Mouse (Mus musculus) left cerebral cortex, adult 2 months (tissue): Measurements from ENCODE around the gene H2-Q2. TPM values are rescaled to one million over a fixed set of nuclear protein-coding genes. Genes with fewer than 3 reads are reported as not detected.
"Not testable (repeated sequence)": the region's sequence is repeated elsewhere in the genome, so short reads cannot be mapped to it uniquely, and the experiment has no call there.

Source experiments
- DNase-seq, 2 experiments: peaks; one replicate each; pipeline ENCODE4 v3.0.0; 2021 to 2022; ENCODE audit warnings: low spot score in 2 of 2, mixed read lengths in 1 of 2; ENCODE audit errors: extremely low spot score in 1 of 2
- H3K27ac ChIP-seq: fragments of 200-600 bp; 2 replicates; pipeline ENCODE4 v1.8.1; 2022
- H3K4me3 ChIP-seq: fragments of 200-600 bp; 2 replicates; pipeline ENCODE4 v1.8.1; 2022
- CTCF ChIP-seq: fragments of 200-600 bp; IDR thresholded peaks from 2 replicates; pipeline ENCODE4 v1.8.1; 2022; ENCODE audit warnings: antibody characterized with exemption, mild to moderate bottlenecking, moderate library complexity
- intact Hi-C: fragments of 180-260 bp; cut with DNase I; formaldehyde crosslinking; loops from one replicate; pipeline ENCODE4 v1.15.1; 2025
- long read RNA-seq, 2 experiments: library from polyadenylated mRNA; stranded (forward); transcript quantifications; one replicate each; pipeline ENCODE4 v2.0.0; 2021; ENCODE audit warnings: borderline mapping rate in 2 of 2
- total RNA-seq, 2 experiments: library from RNA; stranded (reverse); gene quantifications; 2 replicates each; pipeline ENCODE4 v1.2.3; 2021

The H2-Q2 gene
- 1 to 10 TPM in 1 of 2 experiments, under 1 TPM in 1; 0.54 to 1.1 TPM for total RNA-seq
- long read RNA-seq, experiment 1: 0 reads
- long read RNA-seq, experiment 2, partial matches to known transcripts: 0 of 1 reads
- long read RNA-seq, experiment 2, other reads (novel, unspliced or antisense): 1 of 1 reads

DNA sequence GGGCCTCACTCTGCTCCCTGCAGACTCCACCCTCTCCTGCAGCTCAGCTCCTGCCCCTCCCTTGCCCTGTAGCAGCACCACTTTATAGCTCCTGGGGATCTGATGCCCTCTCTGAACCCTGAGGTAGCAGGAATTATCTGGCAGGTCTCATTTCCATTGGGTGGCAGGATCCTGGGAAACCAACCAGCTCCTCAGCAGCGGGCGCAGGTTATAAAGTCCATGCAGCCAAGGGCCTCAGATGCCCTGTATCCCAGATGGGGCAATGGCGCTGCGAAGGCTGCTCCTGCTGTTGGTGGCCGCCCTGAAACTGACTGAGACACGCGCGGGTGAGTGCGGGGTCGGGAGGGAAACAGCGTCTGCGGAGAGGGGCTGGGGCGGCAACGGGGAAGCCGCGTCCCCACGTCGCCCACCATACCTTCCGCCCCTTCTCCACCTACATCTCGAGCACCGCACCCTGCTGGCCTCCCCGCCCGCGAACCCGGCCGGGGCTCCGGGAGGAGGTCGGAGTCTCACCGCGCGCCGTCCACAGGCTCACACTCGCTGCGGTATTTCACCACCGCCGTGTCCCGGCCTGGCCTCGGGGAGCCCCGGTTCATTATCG lies at the start of gene H2-Q2:
Gene H2-Q2, plus strand, starts transcription at position 172 of the 601 bp plus-strand sequence.
- no peak for DNase-seq
- H3K4me3 ChIP-seq: peak within 1 kb of the TSS; percentile 38
- H3K27ac ChIP-seq: no peak within 1 kb of the TSS
- TF ChIP-seq CTCF: no peak
- intact Hi-C loops: no loop called here

DNA sequence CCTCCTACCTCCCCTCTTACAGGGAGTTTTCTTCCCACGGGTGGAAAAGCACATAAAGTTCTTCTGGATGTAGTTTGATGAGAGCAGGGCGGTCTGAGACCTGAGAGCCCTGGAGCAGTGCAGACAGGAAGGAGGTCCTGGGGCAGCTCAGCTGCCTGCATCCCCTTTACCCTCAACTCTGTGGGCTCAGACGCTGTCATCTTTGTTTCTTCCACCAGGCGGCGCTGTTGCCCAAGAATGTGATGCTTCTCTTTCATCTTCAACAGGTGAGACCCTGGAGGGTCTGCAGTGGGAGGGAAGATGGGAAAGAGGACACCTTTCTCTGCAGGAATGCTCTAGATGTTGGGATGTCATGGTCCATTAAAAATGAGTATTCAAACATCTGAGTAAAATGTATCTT lies 46.2 kb upstream of the H2-Q2 start:
- H3K27ac ChIP-seq, H3K4me3 ChIP-seq, intact Hi-C loops: not testable (repeated sequence)
- DNase-seq: peak; percentile 26 to 56
- TF ChIP-seq CTCF: peak; percentile 67

DNA sequence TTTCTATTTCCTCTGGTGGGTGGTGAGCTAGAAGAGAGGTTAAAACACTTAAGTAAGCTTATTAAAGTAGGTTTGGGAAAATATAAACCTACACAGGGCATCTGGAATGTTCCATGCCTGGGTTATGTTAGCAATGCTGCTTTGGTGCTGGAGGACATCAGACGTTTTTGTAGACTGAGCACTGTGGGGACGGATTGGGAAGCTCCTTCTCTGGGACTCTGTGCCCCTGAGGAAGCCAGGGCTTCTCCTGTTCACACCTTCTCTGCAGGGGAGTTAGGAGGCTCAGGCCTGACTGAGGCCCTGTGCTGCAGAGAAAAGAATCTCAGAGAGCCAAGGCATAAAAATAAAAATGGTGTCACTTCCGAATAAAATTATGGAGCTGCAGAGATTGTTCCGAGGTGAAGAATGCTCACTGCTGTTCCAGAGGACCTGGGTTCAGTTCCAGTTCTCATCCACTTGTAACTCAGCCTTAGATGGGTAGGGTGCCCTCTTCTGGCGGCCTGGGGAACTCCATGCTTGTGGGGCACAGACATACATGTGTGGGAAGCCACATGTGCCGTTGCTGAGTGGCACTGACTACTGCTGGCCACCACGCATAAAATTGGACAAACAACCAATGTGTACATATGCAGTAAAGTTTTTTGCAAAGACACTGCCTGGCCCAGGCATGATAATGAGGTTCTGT lies 41.6 kb upstream of the H2-Q2 start:
- not testable (repeated sequence) for H3K4me3 ChIP-seq, DNase-seq, H3K27ac ChIP-seq
- intact Hi-C loops: loop anchor here (5.0 kb wide), 1 partner anchor 43 kb away; no protein-coding TSS in a partner anchor

DNA sequence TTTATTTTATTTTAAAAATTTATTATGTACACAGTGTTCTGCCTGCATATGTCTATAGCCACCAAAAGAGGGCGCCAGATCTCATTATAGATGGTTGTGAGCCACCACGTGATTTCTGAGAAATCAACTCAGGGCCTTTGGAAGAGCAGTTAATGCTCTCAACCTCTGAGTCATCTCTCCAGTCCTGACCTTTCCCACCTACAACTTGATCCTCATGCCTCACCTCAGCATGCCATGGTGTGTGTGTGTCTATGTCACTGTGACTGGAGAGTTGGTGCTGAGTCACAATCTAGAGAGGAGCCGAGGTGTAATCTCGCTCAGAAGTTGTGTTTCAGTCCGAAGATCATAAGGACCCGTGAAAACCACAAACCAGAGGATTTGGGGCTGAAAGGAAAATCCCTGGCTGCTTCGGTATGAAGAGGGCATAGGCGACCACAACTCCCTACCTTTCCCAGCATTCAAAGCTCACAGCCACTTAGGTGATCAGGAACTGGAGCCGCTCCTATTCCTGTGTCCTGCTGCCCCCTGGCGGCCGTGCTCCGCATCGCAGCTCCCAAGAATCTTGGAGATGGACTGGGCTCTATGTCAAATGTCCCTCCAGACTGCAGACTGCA lies 40.3 kb upstream of the H2-Q2 start:
- peak; percentile 77 for TF ChIP-seq CTCF
- no peak overlapping the region for H3K4me3 ChIP-seq
- no peak overlapping the region for H3K27ac ChIP-seq
- intact Hi-C loops: loop anchor here (5.0 kb wide), 1 partner anchor 44 kb away; no protein-coding TSS in a partner anchor
- DNase-seq: peak; percentile 84 to 93

DNA sequence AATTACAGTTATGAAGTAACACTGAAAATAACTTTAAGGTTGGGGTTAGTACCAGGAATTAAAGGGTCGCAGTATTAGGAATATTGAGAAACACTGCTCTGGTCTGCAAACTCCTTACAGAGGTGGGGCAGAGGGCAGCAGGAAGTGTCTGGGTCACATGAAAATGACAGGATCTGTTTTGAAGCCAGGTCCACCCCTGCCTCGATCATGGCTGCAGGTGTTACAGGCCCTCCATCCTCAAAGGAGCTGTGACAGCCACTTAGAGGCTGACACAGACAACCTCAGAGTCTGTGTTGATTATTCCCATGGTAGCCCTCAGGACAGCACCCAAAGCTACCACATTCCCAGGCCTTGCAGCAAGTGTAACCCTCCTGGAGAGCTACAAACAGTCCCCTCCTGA lies 38.8 kb upstream of the H2-Q2 start:
- Histone ChIP-seq H3K27ac (no peak overlapping the region), H3K4me3 (no peak overlapping the region)
- intact Hi-C loops: loop anchor here (5.0 kb wide), 1 partner anchor 46 kb away; no protein-coding TSS in a partner anchor
- no peak for DNase-seq
- no peak for TF ChIP-seq CTCF

DNA sequence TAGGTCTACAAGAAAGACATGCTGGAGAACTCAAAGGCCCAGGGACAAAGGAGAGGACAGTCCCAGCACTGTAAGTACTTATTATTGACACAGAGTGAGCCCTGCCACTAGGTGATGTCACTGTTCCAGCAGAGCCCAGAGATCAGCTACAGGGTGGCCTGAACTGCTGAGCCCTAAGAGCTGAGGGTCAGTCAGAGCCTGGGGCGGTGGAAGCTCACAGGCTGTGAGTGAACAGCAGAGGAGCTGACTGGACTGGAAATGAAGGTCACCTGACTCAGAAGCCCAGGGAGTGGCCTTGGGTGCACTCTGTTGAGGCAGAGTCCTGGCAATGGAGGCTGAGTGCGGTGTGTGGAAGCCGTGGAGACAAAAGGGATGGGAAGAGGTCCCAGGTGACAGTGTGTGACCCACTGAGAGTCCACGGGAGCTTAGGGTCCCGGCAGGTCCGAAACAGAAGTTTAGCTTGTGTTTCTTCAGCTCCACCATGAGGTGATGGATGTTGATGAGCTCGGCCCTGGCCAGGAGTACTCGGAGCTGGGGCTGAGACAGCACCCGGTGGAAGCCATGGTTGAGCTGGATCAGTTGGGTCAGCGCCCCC lies 38.2 kb upstream of the H2-Q2 start:
- no peak overlapping the region for H3K4me3 ChIP-seq
- DNase-seq: no peak
- intact Hi-C loops: loop anchor here (5.0 kb wide), 1 partner anchor 47 kb away; no protein-coding TSS in a partner anchor
- H3K27ac ChIP-seq: no peak overlapping the region
- no peak for TF ChIP-seq CTCF

DNA sequence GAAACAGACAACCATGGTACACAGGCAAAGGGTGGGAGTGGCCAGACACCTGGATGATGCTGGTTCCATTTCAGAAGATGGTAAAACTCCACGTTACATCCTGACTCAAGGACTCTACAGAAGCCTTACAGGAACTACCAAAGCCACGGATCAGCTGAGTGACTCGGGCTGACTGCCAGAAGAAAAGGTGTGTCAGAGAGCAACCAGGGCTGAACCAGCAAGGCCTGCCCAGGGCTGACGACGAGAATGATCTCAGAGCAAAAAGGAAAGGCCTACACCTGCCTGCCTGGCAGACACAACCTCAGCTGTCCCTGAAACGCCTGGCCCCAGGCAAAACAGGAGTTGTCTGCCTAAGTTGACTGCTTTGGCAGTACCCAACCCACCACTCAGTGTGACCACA lies 37.6 kb upstream of the H2-Q2 start:
- no peak for TF ChIP-seq CTCF
- DNase-seq: no peak
- Histone ChIP-seq H3K27ac (no peak overlapping the region), H3K4me3 (no peak overlapping the region)
- intact Hi-C loops: loop anchor here (5.0 kb wide), 1 partner anchor 47 kb away; no protein-coding TSS in a partner anchor

DNA sequence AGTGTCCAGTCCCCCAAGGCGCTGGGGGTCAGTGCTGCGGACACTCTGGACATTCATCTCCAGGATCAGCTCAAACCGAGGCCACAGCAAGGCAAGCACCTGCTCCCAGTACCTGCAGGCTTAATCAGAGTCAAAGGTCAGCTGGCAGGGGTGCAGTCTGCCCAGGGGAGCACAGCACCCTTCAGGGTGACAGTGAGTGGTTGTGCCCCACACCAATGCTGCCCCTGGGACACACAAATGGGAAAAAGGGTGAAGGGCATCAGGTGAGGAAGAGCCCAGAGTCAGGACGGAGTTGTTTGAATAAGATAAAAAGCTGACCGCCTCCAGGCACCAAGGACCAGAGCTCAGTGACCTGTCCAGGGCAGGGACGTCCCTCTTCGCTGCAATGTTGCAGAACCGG lies 37.1 kb upstream of the H2-Q2 start:
- not testable (repeated sequence) for H3K4me3 ChIP-seq, DNase-seq, H3K27ac ChIP-seq
- intact Hi-C loops: loop anchor here (5.0 kb wide), 1 partner anchor 48 kb away; no protein-coding TSS in a partner anchor

DNA sequence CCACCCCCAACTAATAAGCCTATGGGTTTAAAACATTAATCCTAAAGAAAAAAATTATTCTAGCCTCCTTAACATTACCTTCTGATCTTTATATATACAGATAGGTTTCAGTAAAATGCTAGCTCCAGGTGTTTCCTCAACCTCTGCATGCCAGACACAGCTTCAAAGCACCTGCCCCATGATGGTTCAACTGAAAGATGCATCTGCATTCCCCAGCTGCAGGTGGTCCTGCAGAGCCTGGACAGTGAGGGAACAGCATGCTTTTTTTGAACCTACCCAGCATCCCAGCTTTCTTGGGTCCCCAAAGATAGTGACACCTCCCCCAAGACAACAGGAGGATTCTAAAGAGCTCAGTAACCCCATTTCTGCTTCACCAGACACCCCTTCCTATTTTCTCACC lies 23.4 kb upstream of the H2-Q2 start:
- Histone ChIP-seq H3K4me3 (no peak overlapping the region), H3K27ac (no peak overlapping the region)
- no peak for DNase-seq
- no peak for TF ChIP-seq CTCF
- intact Hi-C loops: no loop called here

DNA sequence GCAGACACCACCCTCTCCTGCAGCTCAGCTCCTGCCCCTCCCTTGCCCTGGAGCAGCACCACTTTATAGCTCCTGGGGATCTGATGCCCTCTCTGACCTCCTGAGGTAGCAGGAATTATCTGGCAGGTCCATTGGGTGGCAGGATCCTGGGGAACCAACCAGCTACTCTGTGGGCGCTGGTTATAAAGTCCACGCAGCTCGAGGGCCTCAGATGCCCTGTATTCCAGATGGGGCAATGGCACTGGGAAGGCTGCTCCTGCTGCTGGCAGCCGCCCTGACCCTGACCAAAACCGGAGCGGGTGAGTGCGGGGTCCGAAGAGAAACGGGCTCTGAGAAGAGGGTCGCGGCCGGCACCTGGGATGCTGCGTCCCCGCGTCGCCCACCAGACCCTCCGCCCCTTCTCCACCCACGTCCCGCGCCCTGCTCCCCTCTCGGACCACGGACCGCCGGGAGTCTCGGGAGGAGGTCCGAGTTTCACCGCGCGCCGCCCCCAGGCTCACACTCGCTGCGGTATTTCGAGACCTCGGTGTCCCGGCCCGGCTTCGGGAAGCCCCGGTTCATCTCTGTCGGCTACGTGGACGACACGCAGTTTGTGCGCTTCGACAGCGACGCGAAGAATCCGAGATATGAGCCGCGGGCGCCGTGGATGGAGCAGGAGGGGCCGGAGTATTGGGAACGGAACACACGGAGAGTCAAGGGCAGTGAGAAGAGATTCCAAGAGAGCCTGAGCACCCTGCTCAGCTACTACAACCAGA lies 21.5 kb upstream of the H2-Q2 start, which contains the start of gene H2-Q1:
Gene H2-Q1, plus strand, starts transcription at position 79 of the 755 bp plus-strand sequence.
- Histone ChIP-seq H3K27ac (no peak within 1 kb of the TSS), H3K4me3 (no peak within 1 kb of the TSS)
- intact Hi-C loops: no loop called here
- DNase-seq: no peak
- TF ChIP-seq CTCF: no peak

DNA sequence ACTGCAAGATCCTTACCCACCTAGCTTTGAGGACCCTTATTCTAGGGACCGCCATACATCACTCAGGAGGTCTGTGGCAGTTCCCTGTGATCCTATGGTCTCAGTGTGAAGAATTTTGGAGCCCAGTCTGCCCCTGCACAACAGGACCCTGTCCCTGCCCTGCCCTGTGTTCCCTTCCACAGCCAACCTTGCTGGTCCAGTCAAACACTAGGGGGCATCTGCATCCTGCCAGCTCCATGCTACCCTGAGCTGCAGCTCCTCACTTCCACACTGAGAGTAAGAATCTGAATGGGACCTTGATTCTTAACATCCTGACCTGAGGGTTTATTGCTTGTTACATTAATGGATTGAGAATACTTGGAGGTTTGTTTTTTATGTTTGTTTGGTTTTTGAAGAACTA lies 16.9 kb upstream of the H2-Q2 start:
- H3K27ac ChIP-seq, intact Hi-C loops, H3K4me3 ChIP-seq, DNase-seq: not testable (repeated sequence)
- TF ChIP-seq CTCF: peak; percentile 13

DNA sequence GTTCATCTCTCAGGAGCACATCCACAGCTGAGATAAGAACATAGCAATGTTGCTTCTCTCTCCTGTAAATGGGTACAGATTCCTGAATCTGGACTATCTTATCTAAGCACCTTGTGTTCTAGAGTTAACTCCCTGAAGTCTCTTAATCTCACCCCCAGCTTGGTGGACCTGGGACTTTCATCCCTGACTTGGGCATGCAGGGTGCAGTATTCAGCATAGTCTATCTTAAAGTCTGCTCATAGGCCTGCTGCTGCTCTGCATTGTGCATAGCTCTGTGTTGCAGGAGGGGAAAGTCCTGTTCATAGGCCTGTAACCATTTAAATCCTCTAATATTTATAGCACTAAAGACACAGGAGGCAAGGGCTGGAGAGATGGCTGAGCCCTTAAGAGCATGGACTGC lies 16.0 kb upstream of the H2-Q2 start:
- H3K4me3 ChIP-seq, DNase-seq, intact Hi-C loops, H3K27ac ChIP-seq: not testable (repeated sequence)

DNA sequence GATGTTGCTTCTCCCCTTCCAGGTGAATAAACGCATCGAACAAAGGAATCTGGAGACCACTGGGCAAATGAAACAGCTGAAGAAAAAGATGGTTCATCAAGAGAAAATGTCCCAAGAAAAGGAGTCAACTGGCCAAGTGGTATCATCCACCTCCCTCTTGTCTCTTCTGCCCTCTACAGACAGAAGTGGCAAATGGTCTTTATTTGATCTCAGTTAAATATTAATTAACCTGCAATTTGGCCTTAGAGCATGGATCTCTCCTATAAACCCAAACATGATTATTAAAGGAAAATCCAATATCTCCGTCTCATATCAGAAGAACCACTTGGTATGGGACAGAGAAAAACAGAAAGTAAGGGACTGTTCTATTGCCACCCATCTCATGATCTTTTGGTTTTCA lies 12.3 kb upstream of the H2-Q2 start:
- H3K4me3 ChIP-seq, intact Hi-C loops, DNase-seq, H3K27ac ChIP-seq: not testable (repeated sequence)

DNA sequence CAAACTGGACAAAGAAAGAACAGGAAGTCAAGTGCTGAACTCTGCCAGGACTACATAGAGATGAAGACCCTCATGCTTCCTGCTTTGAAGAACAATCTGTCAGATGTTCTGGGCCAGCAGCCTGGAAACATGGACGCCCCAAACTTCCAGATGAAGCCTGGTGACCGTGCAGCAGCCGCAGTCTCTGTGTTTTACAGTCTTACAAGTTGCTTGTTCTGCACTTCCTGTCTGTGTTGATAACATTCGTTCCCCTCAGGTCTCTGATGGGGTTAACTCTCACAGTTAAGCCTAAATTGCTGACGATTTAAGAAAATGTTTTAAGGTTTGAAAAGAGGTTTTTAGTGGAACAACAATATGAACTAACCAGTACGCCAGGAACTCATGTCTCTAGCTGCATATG lies 10.5 kb upstream of the H2-Q2 start:
- intact Hi-C loops, H3K4me3 ChIP-seq, H3K27ac ChIP-seq, DNase-seq: not testable (repeated sequence)
